Mouse (Mus musculus) limb, embryonic 13.5 days (tissue): ENCODE results near the gene Adamts10. TPM values are rescaled to one million over a fixed set of nuclear protein-coding genes. Genes with fewer than 3 reads are reported as not detected.
A peak's percentile ranks its signal among the peaks of the same experiment; 100 is the strongest.

Experiments
- ATAC-seq: fragments of 200-750 bp; cut with Nextera tagmentation; 2 replicates; pipeline ENCODE4 v1.8.0; 2017; ENCODE audit warnings: low read depth, moderate number of reproducible peaks, moderate TSS enrichment; ENCODE audit not compliant: low FRiP score
- H3K27ac ChIP-seq: fragments of 300-500 bp; sonication (generic); 2 replicates; pipeline ENCODE4 v1.5.1; 2015; ENCODE audit warnings: inconsistent platforms, mild to moderate bottlenecking, moderate library complexity
- H3K27me3 ChIP-seq: fragments of 300-500 bp; sonication (generic); 2 replicates; pipeline ENCODE4 v1.6.1; 2015; ENCODE audit warnings: mild to moderate bottlenecking, inconsistent platforms
- H3K36me3 ChIP-seq: fragments of 300-500 bp; sonication (generic); 2 replicates; pipeline ENCODE4 v1.6.1; 2015; ENCODE audit warnings: inconsistent platforms, mild to moderate bottlenecking, moderate library complexity
- H3K4me1 ChIP-seq: fragments of 300-500 bp; sonication (generic); 2 replicates; pipeline ENCODE4 v1.6.1; 2015; ENCODE audit warnings: inconsistent platforms
- H3K4me2 ChIP-seq: fragments of 300-500 bp; sonication (generic); replicated peaks from 2 replicates; pipeline ENCODE4 v1.6.1; 2015; ENCODE audit warnings: inconsistent platforms, mild to moderate bottlenecking, moderate library complexity
- H3K4me3 ChIP-seq: fragments of 300-500 bp; sonication (generic); 2 replicates; pipeline ENCODE4 v1.5.1; 2015; ENCODE audit warnings: moderate library complexity, mild to moderate bottlenecking, inconsistent platforms
- H3K9ac ChIP-seq: fragments of 300-500 bp; sonication (generic); 2 replicates; pipeline ENCODE4 v1.6.1; 2015; ENCODE audit warnings: mild to moderate bottlenecking, inconsistent platforms
- H3K9me3 ChIP-seq: fragments of 300-500 bp; sonication (generic); 2 replicates; pipeline ENCODE4 v1.6.1; 2016; ENCODE audit warnings: inconsistent platforms
- WGBS: fragments of 180-500 bp; shearing (Covaris S2); methylation state at CpG from one replicate; pipeline ENCODE4 v1.1.7; 2015; 5-methylcytosine and 5-hydroxymethylcytosine counted together
- polyA plus RNA-seq: library from polyadenylated mRNA; unstranded; fragments of >200 nt; fragmentation: Nextera tagmentation; extraction: Ambion mirVana; gene quantifications from 2 replicates; pipeline ENCODE4 v1.2.1, GENCODE M21; 2015

Adamts10 gene
- polyA plus RNA-seq = 106 and 120 TPM in 2 replicates

GRCm38 (mm10) chr17:33523918-33524755 lies at the start of gene Adamts10:
Gene Adamts10 (plus strand): TSS chr17:33524204.
- no peaks in the 10 kb centered on the region for H3K9me3 ChIP-seq
- WGBS = under 1% methylated on average over 42 of the region's 44 CpGs
- H3K4me1 ChIP-seq = peaks cover 40% of the 10 kb centered on the region
- peak within 1 kb of the TSS; percentile 72 for H3K9ac ChIP-seq
- peak within 1 kb of the TSS; percentile 82 for H3K4me2 ChIP-seq
- peak within 1 kb of the TSS; percentile 93 for H3K27ac ChIP-seq
- peaks cover 13% of the 10 kb centered on the region for H3K36me3 ChIP-seq
- peak; percentile 85 for ATAC-seq
- H3K4me3 ChIP-seq = peak within 1 kb of the TSS; percentile 70
- no peaks in the 10 kb centered on the region for H3K27me3 ChIP-seq

GRCm38 (mm10) chr17:33484020-33484419 lies 40.0 kb upstream of the Adamts10 start:
- no peak for ATAC-seq
- WGBS = 36% methylated on average over 6 of the region's 6 CpGs

GRCm38 (mm10) chr17:33487211-33487610 lies 36.8 kb upstream of the Adamts10 start:
- H3K9ac ChIP-seq = no peak overlapping the region
- H3K4me2 ChIP-seq = no peak overlapping the region
- H3K27me3 ChIP-seq = no peaks in the 10 kb centered on the region
- H3K4me3 ChIP-seq = no peak overlapping the region
- no peaks in the 10 kb centered on the region for H3K36me3 ChIP-seq
- 70% methylated on average over 2 of the region's 2 CpGs for whole genome bisulfite sequencing
- no peak for ATAC-seq
- no peaks in the 10 kb centered on the region for H3K9me3 ChIP-seq
- no peak overlapping the region for H3K27ac ChIP-seq
- H3K4me1 ChIP-seq = peaks cover 9% of the 10 kb centered on the region

More at GRCm38 (mm10) chr17:33484020-33484419, 40.0 kb upstream of the Adamts10 start:
- Histone ChIP-seq H3K27me3 (no peaks in the 10 kb centered on the region), H3K36me3 (no peaks in the 10 kb centered on the region), H3K9me3 (no peaks in the 10 kb centered on the region), H3K9ac (no peak overlapping the region), H3K4me3 (no peak overlapping the region), H3K4me2 (no peak overlapping the region), H3K4me1 (peaks cover 9% of the 10 kb centered on the region), H3K27ac (no peak overlapping the region)

GRCm38 (mm10) chr17:33487652-33488051 lies 36.4 kb upstream of the Adamts10 start:
- Histone ChIP-seq H3K4me2 (no peak overlapping the region), H3K9ac (no peak overlapping the region), H3K27ac (no peak overlapping the region), H3K9me3 (no peaks in the 10 kb centered on the region), H3K27me3 (no peaks in the 10 kb centered on the region), H3K4me1 (peaks cover 9% of the 10 kb centered on the region), H3K4me3 (no peak overlapping the region), H3K36me3 (no peaks in the 10 kb centered on the region)
- 89% methylated on average over 1 of the region's 1 CpGs for WGBS
- no peak for ATAC-seq

- no peak for ATAC-seq
- H3K27ac ChIP-seq = no peak overlapping the region
- no peak overlapping the region for H3K4me3 ChIP-seq
- H3K27me3 ChIP-seq = no peaks in the 10 kb centered on the region
- peaks cover 9% of the 10 kb centered on the region for H3K4me1 ChIP-seq
- no peaks in the 10 kb centered on the region for H3K36me3 ChIP-seq
- no peak overlapping the region for H3K4me2 ChIP-seq
- no peaks in the 10 kb centered on the region for H3K9me3 ChIP-seq
- no peak overlapping the region for H3K9ac ChIP-seq
- WGBS = 79% methylated on average over 2 of the region's 2 CpGs
These were observed 32.6 kb upstream of the Adamts10 start for GRCm38 (mm10) chr17:33491371-33491770.

- Histone ChIP-seq H3K4me1 (peaks cover 4% of the 10 kb centered on the region), H3K27ac (no peak overlapping the region), H3K9ac (no peak overlapping the region), H3K36me3 (no peaks in the 10 kb centered on the region), H3K4me3 (no peak overlapping the region), H3K27me3 (no peaks in the 10 kb centered on the region), H3K9me3 (no peaks in the 10 kb centered on the region), H3K4me2 (no peak overlapping the region)
- no peak for ATAC-seq
- WGBS = 65% methylated on average over 6 of the region's 6 CpGs
These were observed 30.9 kb upstream of the Adamts10 start for GRCm38 (mm10) chr17:33493065-33493464.

GRCm38 (mm10) chr17:33494586-33494985 lies 29.4 kb upstream of the Adamts10 start:
- no peaks in the 10 kb centered on the region for H3K9me3 ChIP-seq
- no peak overlapping the region for H3K4me3 ChIP-seq
- ATAC-seq = no peak
- no peak overlapping the region for H3K9ac ChIP-seq
- no peaks in the 10 kb centered on the region for H3K4me1 ChIP-seq
- H3K27ac ChIP-seq = no peak overlapping the region
- H3K27me3 ChIP-seq = no peaks in the 10 kb centered on the region
- H3K4me2 ChIP-seq = no peak overlapping the region
- no peaks in the 10 kb centered on the region for H3K36me3 ChIP-seq

GRCm38 (mm10) chr17:33498918-33499317 lies 25.1 kb upstream of the Adamts10 start:
- Histone ChIP-seq H3K4me2 (no peak overlapping the region), H3K36me3 (no peaks in the 10 kb centered on the region), H3K4me3 (no peak overlapping the region), H3K4me1 (no peaks in the 10 kb centered on the region), H3K27ac (no peak overlapping the region), H3K27me3 (no peaks in the 10 kb centered on the region), H3K9me3 (no peaks in the 10 kb centered on the region), H3K9ac (no peak overlapping the region)
- WGBS = 66% methylated on average over 1 of the region's 1 CpGs
- ATAC-seq = no peak

GRCm38 (mm10) chr17:33508386-33508785 lies 15.6 kb upstream of the Adamts10 start:
- Histone ChIP-seq H3K27ac (no peak overlapping the region), H3K36me3 (no peaks in the 10 kb centered on the region), H3K9ac (no peak overlapping the region), H3K4me1 (no peaks in the 10 kb centered on the region), H3K4me2 (no peak overlapping the region), H3K4me3 (no peak overlapping the region), H3K9me3 (no peaks in the 10 kb centered on the region), H3K27me3 (no peaks in the 10 kb centered on the region)
- no peak for ATAC-seq
- 97% methylated on average over 1 of the region's 1 CpGs for WGBS

GRCm38 (mm10) chr17:33510172-33510571 lies 13.8 kb upstream of the Adamts10 start:
- no peak overlapping the region for H3K4me2 ChIP-seq
- no peaks in the 10 kb centered on the region for H3K27me3 ChIP-seq
- no peak overlapping the region for H3K27ac ChIP-seq
- no peaks in the 10 kb centered on the region for H3K9me3 ChIP-seq
- H3K36me3 ChIP-seq = no peaks in the 10 kb centered on the region
- 73% methylated on average over 5 of the region's 5 CpGs for WGBS
- ATAC-seq = no peak
- H3K4me3 ChIP-seq = no peak overlapping the region
- no peaks in the 10 kb centered on the region for H3K4me1 ChIP-seq
- no peak overlapping the region for H3K9ac ChIP-seq

GRCm38 (mm10) chr17:33512441-33513415 lies 11.3 kb upstream of the Adamts10 start:
- ATAC-seq = no peak
- no peaks in the 10 kb centered on the region for H3K27me3 ChIP-seq
- no peak overlapping the region for H3K4me3 ChIP-seq
- no peaks in the 10 kb centered on the region for H3K9me3 ChIP-seq
- no peaks in the 10 kb centered on the region for H3K36me3 ChIP-seq
- H3K4me2 ChIP-seq = no peak overlapping the region
- no peak overlapping the region for H3K9ac ChIP-seq
- no peak overlapping the region for H3K27ac ChIP-seq
- no peaks in the 10 kb centered on the region for H3K4me1 ChIP-seq
- WGBS = 57% methylated on average over 2 of the region's 2 CpGs

GRCm38 (mm10) chr17:33513874-33514273 lies 10.1 kb upstream of the Adamts10 start:
- ATAC-seq = no peak
- Histone ChIP-seq H3K9ac (no peak overlapping the region), H3K9me3 (no peaks in the 10 kb centered on the region), H3K4me1 (no peaks in the 10 kb centered on the region), H3K4me3 (no peak overlapping the region), H3K27ac (no peak overlapping the region), H3K36me3 (no peaks in the 10 kb centered on the region), H3K4me2 (no peak overlapping the region), H3K27me3 (no peaks in the 10 kb centered on the region)
- WGBS = 94% methylated on average over 5 of the region's 5 CpGs
